Mouse (Mus musculus) heart, embryonic 16.5 days (tissue): Measurements from ENCODE around the gene Rbm10. TPM values are rescaled to one million over a fixed set of nuclear protein-coding genes. Genes with fewer than 3 reads are reported as not detected.

Experiments
- ATAC-seq: fragments of 200-750 bp; cut with Nextera tagmentation; replicated peaks from 2 replicates; pipeline ENCODE4 v1.8.0; 2017; ENCODE audit warnings: moderate number of reproducible peaks; ENCODE audit not compliant: insufficient read depth, low FRiP score; ENCODE audit errors: extremely low read depth
- H3K27ac ChIP-seq: fragments of 300-500 bp; sonication (generic); 2 replicates; pipeline ENCODE4 v1.5.1; 2014; ENCODE audit warnings: mild to moderate bottlenecking, low read length, control low read depth, moderate library complexity
- H3K27me3 ChIP-seq: fragments of 300-500 bp; sonication (generic); 2 replicates; pipeline ENCODE4 v1.6.1; 2014; ENCODE audit warnings: low read length, mixed read lengths; ENCODE audit not compliant: control insufficient read depth, insufficient read depth
- H3K36me3 ChIP-seq: fragments of 300-500 bp; sonication (generic); 2 replicates; pipeline ENCODE4 v1.6.1; 2014; ENCODE audit not compliant: control insufficient read depth, insufficient read depth
- H3K4me1 ChIP-seq: fragments of 300-500 bp; sonication (generic); 2 replicates; pipeline ENCODE4 v1.6.1; 2014; ENCODE audit warnings: low read length, mixed read lengths; ENCODE audit not compliant: control insufficient read depth, insufficient read depth
- H3K4me2 ChIP-seq: fragments of 300-500 bp; sonication (generic); 2 replicates; pipeline ENCODE4 v1.6.1; 2014; ENCODE audit warnings: low read depth, mild to moderate bottlenecking, control low read depth, low read length
- H3K4me3 ChIP-seq: fragments of 300-500 bp; sonication (generic); 2 replicates; pipeline ENCODE4 v1.5.1; 2014; ENCODE audit warnings: mild to moderate bottlenecking, control low read depth, low read length
- H3K9ac ChIP-seq: fragments of 300-500 bp; sonication (generic); 2 replicates; pipeline ENCODE4 v1.6.1; 2014; ENCODE audit warnings: low read length, control low read depth
- H3K9me3 ChIP-seq: fragments of 300-500 bp; sonication (generic); replicated peaks from 2 replicates; pipeline ENCODE4 v1.6.1; 2016; ENCODE audit warnings: low read length; ENCODE audit not compliant: control insufficient read depth
- WGBS: fragments of 180-500 bp; shearing (Covaris S2); extraction: QIAGEN DNeasy Blood & Tissue Kit; methylation state at CpG from one replicate; pipeline ENCODE4 v1.1.7; 2014; 5-methylcytosine and 5-hydroxymethylcytosine counted together
- polyA plus RNA-seq: library from polyadenylated mRNA; unstranded; fragments of >200 nt; fragmentation: Nextera tagmentation; extraction: Ambion mirVana; gene quantifications from 2 replicates; pipeline ENCODE4 v1.2.1, GENCODE M21; 2015

Rbm10 gene
- 43.9 and 47.0 TPM in 2 replicates for polyA plus RNA-seq

GRCm38 (mm10) chrX:20617176-20617902 lies at the start of gene Rbm10, which contains the start of gene Ndufb11:
Gene Rbm10, plus strand, starts transcription at chrX:20617503.
Gene Ndufb11, minus strand, starts transcription at chrX:20617619.
- peak within 1 kb of the TSS; percentile 68 for H3K4me2 ChIP-seq
- WGBS = 12% methylated on average over 45 of the region's 49 CpGs
- peak within 1 kb of the TSS; percentile 72 for H3K4me3 ChIP-seq
- H3K36me3 ChIP-seq = peaks cover 9% of the 10 kb centered on the region; the same call in 1 of the 2 replicates
- peaks cover 7% of the 10 kb centered on the region for H3K4me1 ChIP-seq
- no peaks in the 10 kb centered on the region for H3K9me3 ChIP-seq
- ATAC-seq = peak; percentile 97
- H3K9ac ChIP-seq = peak within 1 kb of the TSS; percentile 87
- H3K27ac ChIP-seq = peak within 1 kb of the TSS; percentile 95
- H3K27me3 ChIP-seq = no peaks in the 10 kb centered on the region

DNA sequence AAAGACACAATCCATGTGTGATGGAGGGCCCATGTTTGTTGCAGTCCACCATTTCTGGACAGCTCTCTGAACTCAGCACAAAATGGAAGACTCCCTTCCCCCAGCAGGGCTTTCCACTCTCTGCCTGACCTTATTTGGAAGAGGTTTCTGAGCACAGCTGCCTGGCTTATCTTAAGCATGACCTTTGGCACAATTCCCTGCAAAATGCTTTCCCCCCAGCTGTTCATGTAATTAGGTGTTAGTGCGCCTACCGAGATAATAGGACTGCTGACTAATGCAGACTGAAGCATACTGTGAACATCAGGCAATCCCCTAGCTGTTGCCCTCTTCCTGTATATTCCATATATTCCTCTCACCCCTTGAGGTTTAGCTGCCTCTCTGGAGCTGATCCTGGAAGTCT lies 46.3 kb upstream of the Rbm10 start:
- H3K27ac ChIP-seq = peak overlapping the region; percentile 39
- 26% methylated on average over 2 of the region's 2 CpGs for WGBS
- ATAC-seq = peak; percentile 88

DNA sequence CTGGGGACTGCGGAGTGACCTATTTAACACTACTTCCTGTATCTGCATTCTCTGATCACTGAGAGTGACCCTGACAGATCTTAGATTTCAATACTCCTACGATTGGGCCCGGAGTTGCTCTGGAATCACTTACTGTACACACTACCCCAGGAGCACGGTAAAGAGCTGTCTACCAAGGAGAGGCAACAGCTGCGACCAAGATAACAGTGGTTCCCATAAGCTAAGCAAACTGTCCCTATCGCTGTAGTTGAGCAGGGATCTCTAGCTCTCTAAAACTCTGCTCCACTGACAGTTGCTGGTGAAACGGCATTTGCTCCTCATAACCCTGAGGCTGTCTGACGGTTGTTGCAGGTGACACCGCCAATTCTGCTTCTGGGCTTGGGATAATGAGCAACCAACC lies 44.6 kb upstream of the Rbm10 start:
- H3K4me2 ChIP-seq = no peak overlapping the region
- H3K27me3 ChIP-seq = no peaks in the 10 kb centered on the region
- no peaks in the 10 kb centered on the region for H3K9me3 ChIP-seq
- H3K4me3 ChIP-seq = no peak overlapping the region
- no peak overlapping the region for H3K9ac ChIP-seq
- peaks cover 7% of the 10 kb centered on the region for H3K4me1 ChIP-seq
- H3K27ac ChIP-seq = no peak overlapping the region
- 52% methylated on average over 9 of the region's 9 CpGs for WGBS
- no peak for ATAC-seq
- H3K36me3 ChIP-seq = no peaks in the 10 kb centered on the region

More for the DNA sequence above, 46.3 kb upstream of the Rbm10 start:
- Histone ChIP-seq H3K4me3 (no peak overlapping the region), H3K4me2 (no peak overlapping the region), H3K9me3 (no peaks in the 10 kb centered on the region), H3K36me3 (no peaks in the 10 kb centered on the region), H3K27me3 (no peaks in the 10 kb centered on the region), H3K9ac (no peak overlapping the region), H3K4me1 (peaks cover 7% of the 10 kb centered on the region)

- Histone ChIP-seq H3K4me1 (peaks cover 7% of the 10 kb centered on the region), H3K4me2 (no peak overlapping the region), H3K27ac (no peak overlapping the region), H3K9ac (no peak overlapping the region), H3K4me3 (no peak overlapping the region), H3K36me3 (no peaks in the 10 kb centered on the region), H3K9me3 (no peaks in the 10 kb centered on the region), H3K27me3 (no peaks in the 10 kb centered on the region)
- 85% methylated on average over 4 of the region's 4 CpGs for WGBS
- ATAC-seq = no peak
These were observed 43.4 kb upstream of the Rbm10 start for GRCm38 (mm10) chrX:20573927-20574326.

DNA sequence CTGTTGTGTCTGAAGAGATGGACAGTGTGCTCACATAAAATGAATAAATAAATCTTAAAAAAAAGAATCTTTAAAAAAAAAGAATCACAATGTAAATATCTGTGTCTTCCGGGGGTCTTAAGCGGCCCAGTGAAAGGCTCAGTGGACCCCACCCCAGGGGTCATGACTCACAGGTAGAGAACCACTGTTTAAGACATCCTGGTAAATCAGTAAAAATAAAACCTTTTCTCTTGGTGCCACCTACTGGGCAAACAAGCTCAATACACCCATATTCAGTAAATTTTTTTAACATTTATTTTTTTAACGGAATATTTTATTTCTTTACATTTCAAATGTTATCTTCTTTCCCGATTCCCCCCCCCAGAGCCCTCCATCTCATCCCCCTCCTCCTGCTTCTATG lies 29.3 kb upstream of the Rbm10 start:
- 19% methylated on average over 4 of the region's 4 CpGs for WGBS
- H3K4me1 ChIP-seq = no peaks in the 10 kb centered on the region
- no peak overlapping the region for H3K27ac ChIP-seq
- H3K4me3 ChIP-seq = no peak overlapping the region
- H3K4me2 ChIP-seq = no peak overlapping the region
- ATAC-seq = no peak
- no peaks in the 10 kb centered on the region for H3K9me3 ChIP-seq
- H3K36me3 ChIP-seq = no peaks in the 10 kb centered on the region
- no peak overlapping the region for H3K9ac ChIP-seq
- H3K27me3 ChIP-seq = no peaks in the 10 kb centered on the region

DNA sequence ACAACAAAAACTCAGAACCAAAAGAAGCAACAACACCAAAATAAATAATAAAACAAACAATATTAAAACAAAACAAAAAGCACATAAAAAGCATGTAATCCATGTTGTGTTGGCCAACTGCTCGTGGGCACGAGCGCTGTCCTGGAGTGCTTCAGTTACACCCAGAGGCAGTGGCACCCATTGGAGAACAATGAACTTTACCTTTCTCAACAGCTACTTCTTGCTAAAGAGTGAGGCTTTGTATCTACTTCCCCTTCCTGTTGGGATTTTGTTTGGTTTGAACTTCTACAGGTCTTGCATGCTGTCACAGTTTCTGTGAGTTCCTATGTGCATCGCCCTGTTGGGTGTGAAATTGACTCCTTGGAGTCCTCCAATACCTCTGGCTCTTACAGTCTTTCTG lies 8.8 kb upstream of the Rbm10 start:
- no peaks in the 10 kb centered on the region for H3K27me3 ChIP-seq
- no peaks in the 10 kb centered on the region for H3K9me3 ChIP-seq
- no peak overlapping the region for H3K4me2 ChIP-seq
- 80% methylated on average over 4 of the region's 4 CpGs for WGBS
- H3K4me3 ChIP-seq = no peak overlapping the region
- no peak overlapping the region for H3K9ac ChIP-seq
- no peaks in the 10 kb centered on the region for H3K4me1 ChIP-seq
- no peak overlapping the region for H3K27ac ChIP-seq
- ATAC-seq = no peak
- H3K36me3 ChIP-seq = no peaks in the 10 kb centered on the region

DNA sequence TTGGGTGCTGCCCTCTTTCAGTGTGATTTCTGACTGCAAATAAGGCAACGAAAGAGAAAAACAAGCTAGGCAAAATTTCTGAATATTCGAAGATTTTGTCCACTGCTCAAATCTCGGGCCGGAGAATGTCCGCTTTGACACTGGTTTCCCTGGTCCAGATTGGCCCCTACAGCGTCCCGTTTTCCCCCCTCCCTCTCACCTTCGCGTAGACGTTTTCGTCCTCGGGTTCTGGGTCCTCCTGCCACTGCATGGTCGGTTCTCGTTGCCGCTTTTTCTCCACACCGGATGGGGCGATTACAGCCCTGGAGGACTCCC lies 485 bp upstream of the Rbm10 start:
- Histone ChIP-seq H3K4me3 (peak overlapping the region; percentile 72), H3K27ac (peak overlapping the region; percentile 95), H3K9ac (peak overlapping the region; percentile 80), H3K4me2 (peak overlapping the region; percentile 63), H3K9me3 (no peaks in the 10 kb centered on the region), H3K27me3 (no peaks in the 10 kb centered on the region), H3K36me3 (peaks cover 8% of the 10 kb centered on the region; the same call in 1 of the 2 replicates), H3K4me1 (peaks cover 7% of the 10 kb centered on the region)
- WGBS = 17% methylated on average over 15 of the region's 17 CpGs
- ATAC-seq = no peak

DNA sequence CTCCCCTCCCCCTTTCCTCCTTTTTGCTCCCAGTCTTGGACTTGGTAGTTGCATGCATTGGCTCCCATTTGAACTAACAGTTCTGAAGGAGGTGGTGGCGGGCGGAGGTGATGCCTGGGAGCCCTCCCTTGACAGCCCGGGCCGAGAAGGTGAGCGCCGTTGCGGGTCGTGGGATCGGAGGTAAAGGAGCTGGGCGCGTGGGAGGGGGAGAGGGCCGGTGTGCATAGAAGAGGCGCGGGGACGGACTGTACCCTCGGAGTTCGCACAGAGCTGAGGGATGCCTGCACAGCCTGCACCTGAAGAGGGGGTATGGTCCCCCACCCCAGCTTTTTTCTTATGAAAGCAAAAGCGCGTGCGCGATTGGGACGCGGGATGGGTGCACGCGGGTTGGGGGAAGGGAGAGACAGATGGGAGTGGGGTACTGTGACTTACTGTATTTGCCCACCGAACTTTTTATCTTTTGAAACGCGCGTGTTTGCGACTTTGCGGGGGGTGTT lies 648 bp downstream of the Rbm10 start:
- Histone ChIP-seq H3K9ac (peak overlapping the region; percentile 87), H3K27me3 (no peaks in the 10 kb centered on the region), H3K27ac (peak overlapping the region; percentile 90), H3K36me3 (peaks cover 9% of the 10 kb centered on the region; the same call in 1 of the 2 replicates), H3K4me3 (peak overlapping the region; percentile 72), H3K9me3 (no peaks in the 10 kb centered on the region), H3K4me2 (peak overlapping the region; percentile 68), H3K4me1 (peaks cover 7% of the 10 kb centered on the region)
- 9% methylated on average over 29 of the region's 31 CpGs for WGBS
- peak; percentile 12 for ATAC-seq

DNA sequence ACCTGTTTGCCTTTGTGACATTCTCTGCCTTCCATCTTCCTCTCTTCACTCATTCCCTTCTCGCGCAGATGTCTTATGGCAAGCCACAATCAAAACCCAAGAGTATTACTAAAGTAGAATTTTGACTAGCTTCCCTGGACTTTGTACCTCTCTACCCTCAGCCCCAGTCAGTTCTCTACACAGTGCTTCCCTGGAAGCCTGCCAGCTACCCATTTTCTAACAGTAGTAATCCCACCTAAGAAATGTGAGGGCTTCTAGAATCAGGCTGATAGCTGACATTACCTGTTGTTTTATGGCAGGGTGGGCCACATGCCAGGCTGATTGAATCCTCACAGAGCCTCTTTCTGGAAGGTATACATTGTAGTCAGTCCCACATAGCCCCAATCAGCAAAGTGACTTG lies 20.8 kb downstream of the Rbm10 start:
- Histone ChIP-seq H3K9ac (no peak overlapping the region), H3K27me3 (no peaks in the 10 kb centered on the region), H3K4me3 (no peak overlapping the region), H3K27ac (no peak overlapping the region), H3K4me2 (no peak overlapping the region), H3K9me3 (no peaks in the 10 kb centered on the region), H3K4me1 (peaks cover 7% of the 10 kb centered on the region), H3K36me3 (peaks cover 19% of the 10 kb centered on the region; the same call in 1 of the 2 replicates)
- ATAC-seq = no peak
- 88% methylated on average over 2 of the region's 2 CpGs for WGBS
